Mouse (Mus musculus) kidney, embryonic 15.5 days (tissue): Measurements from ENCODE around the gene Zfp606. TPM values are rescaled to one million over a fixed set of nuclear protein-coding genes. Genes with fewer than 3 reads are reported as not detected.

Experiments
- ATAC-seq: fragments of 200-750 bp; cut with Nextera tagmentation; replicated peaks from 2 replicates; pipeline ENCODE4 v1.8.0; 2017; ENCODE audit warnings: moderate TSS enrichment; ENCODE audit not compliant: low FRiP score
- H3K27ac ChIP-seq: fragments of 300-500 bp; sonication (generic); 2 replicates; pipeline ENCODE4 v1.5.1; 2015; ENCODE audit warnings: mild to moderate bottlenecking, inconsistent platforms
- H3K27me3 ChIP-seq: fragments of 300-500 bp; sonication (generic); 2 replicates; pipeline ENCODE4 v1.6.1; 2015; ENCODE audit warnings: inconsistent platforms
- H3K36me3 ChIP-seq: fragments of 300-500 bp; sonication (generic); 2 replicates; pipeline ENCODE4 v1.6.1; 2015; ENCODE audit warnings: inconsistent platforms
- H3K4me1 ChIP-seq: fragments of 300-500 bp; sonication (generic); 2 replicates; pipeline ENCODE4 v1.6.1; 2015; ENCODE audit warnings: inconsistent platforms
- H3K4me2 ChIP-seq: fragments of 300-500 bp; sonication (generic); 2 replicates; pipeline ENCODE4 v1.6.1; 2015; ENCODE audit warnings: moderate library complexity, mild to moderate bottlenecking, inconsistent platforms
- H3K4me3 ChIP-seq: fragments of 300-500 bp; sonication (generic); replicated peaks from 2 replicates; pipeline ENCODE4 v1.5.1; 2015; ENCODE audit warnings: mild to moderate bottlenecking, inconsistent platforms
- H3K9ac ChIP-seq: fragments of 300-500 bp; sonication (generic); 2 replicates; pipeline ENCODE4 v1.6.1; 2015; ENCODE audit warnings: mild to moderate bottlenecking, inconsistent platforms
- H3K9me3 ChIP-seq: fragments of 300-500 bp; sonication (generic); replicated peaks from 2 replicates; pipeline ENCODE4 v1.6.1; 2016; ENCODE audit warnings: inconsistent platforms
- WGBS: fragments of 180-500 bp; shearing (Covaris S2); methylation state at CpG from one replicate; pipeline ENCODE4 v1.1.7; 2015; ENCODE audit warnings: mixed read lengths; 5-methylcytosine and 5-hydroxymethylcytosine counted together
- polyA plus RNA-seq: library from polyadenylated mRNA; unstranded; fragments of >200 nt; fragmentation: Nextera tagmentation; extraction: Ambion mirVana; gene quantifications from 2 replicates; pipeline ENCODE4 v1.2.1, GENCODE M21; 2015

Zfp606 gene
- 25.8 and 26.1 TPM in 2 replicates for polyA plus RNA-seq

DNA sequence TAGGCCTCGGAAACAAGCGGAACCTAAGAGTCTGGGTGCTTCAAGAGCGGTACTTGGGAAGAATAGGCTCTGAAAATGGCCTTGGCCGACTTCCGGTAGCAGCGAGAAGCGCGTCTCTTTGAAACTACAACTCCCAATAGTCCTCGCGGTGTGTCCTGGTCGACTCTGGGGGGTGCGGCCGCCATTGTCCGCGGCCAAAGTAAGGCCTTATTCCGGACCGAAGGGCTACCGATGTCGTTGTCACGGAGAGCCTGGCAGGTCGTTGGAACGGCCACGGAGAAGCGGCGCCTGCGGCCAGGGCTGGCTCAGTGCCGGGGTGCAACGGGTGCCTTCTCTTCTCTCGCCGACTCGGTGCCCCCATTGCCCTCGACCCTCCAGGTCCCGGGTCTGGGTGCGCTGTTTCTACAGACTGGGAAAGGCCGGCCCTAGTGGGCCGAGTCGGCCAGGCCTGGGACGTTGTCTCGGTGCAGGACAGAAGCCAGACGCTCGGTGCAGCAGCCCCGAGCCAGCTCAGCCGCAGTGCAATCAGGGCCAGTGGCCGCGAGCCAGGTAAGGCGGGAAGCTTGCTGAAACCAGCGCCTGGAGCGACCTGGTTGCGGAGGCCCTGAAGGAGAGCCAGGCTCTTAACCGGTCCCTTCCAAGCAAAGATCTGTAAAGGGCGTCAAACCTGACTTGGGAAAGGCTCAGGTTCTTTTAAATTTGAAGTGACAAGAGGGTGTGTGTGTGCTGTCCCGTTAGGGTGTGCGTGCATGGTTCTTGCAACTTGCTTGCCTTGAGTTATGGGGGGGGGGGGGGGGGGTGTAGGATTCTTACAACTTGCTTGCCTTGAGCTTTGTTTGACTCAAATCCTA lies at the start of gene Zfp606:
Gene Zfp606 (plus strand): TSS at position 136 of the 851 bp plus-strand sequence.
- peaks cover 11% of the 10 kb centered on the region; the same call in 1 of the 2 replicates for H3K9me3 ChIP-seq
- under 1% methylated on average over 53 of the region's 53 CpGs for WGBS
- H3K9ac ChIP-seq, result peak within 1 kb of the TSS; percentile 98
- H3K4me2 ChIP-seq, result peak within 1 kb of the TSS; percentile 56
- peak; percentile 99 for ATAC-seq
- peak within 1 kb of the TSS; percentile 77 for H3K4me3 ChIP-seq
- H3K27me3 ChIP-seq, result no peaks in the 10 kb centered on the region
- peaks cover 5% of the 10 kb centered on the region; the same call in 1 of the 2 replicates for H3K4me1 ChIP-seq
- H3K36me3 ChIP-seq, result peaks cover 33% of the 10 kb centered on the region
- peak within 1 kb of the TSS; percentile 87 for H3K27ac ChIP-seq

GRCm38 (mm10) chr7:12479009-12479346 lies 885 bp downstream of the Zfp606 start:
- H3K9me3 ChIP-seq, result peaks cover 11% of the 10 kb centered on the region; the same call in 1 of the 2 replicates
- no peaks in the 10 kb centered on the region for H3K27me3 ChIP-seq
- peaks cover 5% of the 10 kb centered on the region; the same call in 1 of the 2 replicates for H3K4me1 ChIP-seq
- peak overlapping the region; percentile 56 for H3K4me2 ChIP-seq
- WGBS, result 3% methylated on average over 7 of the region's 8 CpGs
- no peak overlapping the region; the same call in 1 of the 2 replicates for H3K27ac ChIP-seq
- peak overlapping the region; percentile 98 for H3K9ac ChIP-seq
- H3K36me3 ChIP-seq, result peaks cover 39% of the 10 kb centered on the region
- ATAC-seq, result no peak; the same call in 1 of the 2 replicates
- H3K4me3 ChIP-seq, result peak overlapping the region; percentile 77

- peak overlapping the region; percentile 98; the same call in 1 of the 2 replicates for H3K9ac ChIP-seq
- 82% methylated on average over 4 of the region's 4 CpGs for WGBS
Measured at GRCm38 (mm10) chr7:12479525-12479924, 1.4 kb downstream of the Zfp606 start.

DNA sequence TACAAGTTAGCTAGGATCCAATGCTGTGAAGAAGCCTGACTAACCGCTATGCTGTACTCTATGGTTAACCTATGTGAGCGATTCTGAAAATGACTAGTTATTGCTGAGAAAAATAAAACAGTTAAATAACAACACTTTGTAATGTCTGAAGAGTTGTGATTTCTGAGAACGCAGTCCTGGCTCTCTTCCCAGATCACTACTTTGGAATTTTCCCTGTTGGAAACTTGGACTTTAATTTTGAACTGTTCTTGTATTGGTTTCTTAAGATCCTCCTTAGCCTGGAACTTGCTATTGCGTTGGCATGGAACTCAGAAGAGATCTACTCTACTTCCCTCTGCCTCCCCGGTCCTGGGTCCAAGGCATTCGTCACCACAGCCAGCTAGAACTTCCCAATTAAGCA lies 5.7 kb downstream of the Zfp606 start:
- Histone ChIP-seq H3K4me1 (peaks cover 5% of the 10 kb centered on the region; the same call in 1 of the 2 replicates), H3K9me3 (peaks cover 39% of the 10 kb centered on the region), H3K9ac (no peak overlapping the region), H3K4me3 (no peak overlapping the region), H3K36me3 (peaks cover 87% of the 10 kb centered on the region), H3K4me2 (no peak overlapping the region), H3K27me3 (no peaks in the 10 kb centered on the region), H3K27ac (no peak overlapping the region)
- 94% methylated on average over 6 of the region's 6 CpGs for WGBS
- ATAC-seq, result no peak

More at GRCm38 (mm10) chr7:12479525-12479924, 1.4 kb downstream of the Zfp606 start:
- Histone ChIP-seq H3K27ac (no peak overlapping the region), H3K4me3 (peak overlapping the region; percentile 77), H3K4me2 (peak overlapping the region; percentile 56), H3K9me3 (peaks cover 11% of the 10 kb centered on the region; the same call in 1 of the 2 replicates), H3K4me1 (peaks cover 5% of the 10 kb centered on the region; the same call in 1 of the 2 replicates), H3K36me3 (peaks cover 44% of the 10 kb centered on the region), H3K27me3 (no peaks in the 10 kb centered on the region)
- ATAC-seq, result no peak

DNA sequence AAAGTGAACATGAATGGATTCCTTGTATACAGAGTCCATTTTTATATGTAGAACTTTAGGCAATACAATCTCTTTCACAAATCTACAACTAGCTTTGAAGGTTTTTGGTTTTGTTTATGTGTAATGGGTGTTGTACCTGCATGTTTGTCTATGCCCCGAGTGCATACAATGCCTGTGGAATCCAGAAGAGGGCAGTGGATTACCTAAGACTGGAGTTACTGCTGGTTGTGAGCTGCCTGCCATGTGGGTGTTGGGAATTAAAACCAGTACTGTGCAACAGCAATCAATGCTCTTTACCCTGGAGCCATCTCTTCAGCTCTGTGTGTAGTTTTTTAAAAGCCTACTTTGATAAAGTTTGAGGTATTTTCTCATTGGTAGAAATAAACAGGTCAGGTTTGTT lies 7.9 kb downstream of the Zfp606 start:
- H3K9me3 ChIP-seq, result peaks cover 50% of the 10 kb centered on the region
- 98% methylated on average over 1 of the region's 1 CpGs for WGBS
- ATAC-seq, result no peak

DNA sequence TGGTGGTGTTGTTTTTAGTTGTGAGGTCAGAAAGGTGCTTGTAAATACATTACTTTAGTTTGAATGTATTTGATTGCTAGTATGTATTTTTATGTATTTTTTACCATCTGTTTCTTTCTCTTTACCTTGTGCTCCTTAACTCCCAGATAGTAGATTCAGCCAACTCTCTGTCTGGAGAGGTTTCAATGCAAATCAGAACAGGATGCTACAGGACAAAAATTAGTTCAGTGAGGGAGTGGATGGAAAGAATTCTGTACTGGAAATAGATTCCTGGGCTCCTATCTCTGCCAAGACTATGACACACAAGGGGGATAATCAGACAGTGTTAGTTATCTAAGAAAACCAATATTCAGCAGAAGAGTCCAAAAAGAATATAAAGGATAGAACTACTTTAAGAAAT lies 8.6 kb downstream of the Zfp606 start:
- no peak overlapping the region for H3K9ac ChIP-seq
- peaks cover 56% of the 10 kb centered on the region for H3K9me3 ChIP-seq
- H3K4me1 ChIP-seq, result no peaks in the 10 kb centered on the region
- H3K27ac ChIP-seq, result no peak overlapping the region
- ATAC-seq, result no peak
- H3K4me2 ChIP-seq, result no peak overlapping the region
- peaks cover 99% of the 10 kb centered on the region for H3K36me3 ChIP-seq
- no peak overlapping the region for H3K4me3 ChIP-seq
- no peaks in the 10 kb centered on the region for H3K27me3 ChIP-seq

More for the DNA sequence above, 7.9 kb downstream of the Zfp606 start:
- H3K27me3 ChIP-seq, result no peaks in the 10 kb centered on the region
- no peaks in the 10 kb centered on the region for H3K4me1 ChIP-seq
- no peak overlapping the region for H3K27ac ChIP-seq
- H3K4me2 ChIP-seq, result no peak overlapping the region
- H3K4me3 ChIP-seq, result no peak overlapping the region
- H3K36me3 ChIP-seq, result peaks cover 99% of the 10 kb centered on the region
- H3K9ac ChIP-seq, result no peak overlapping the region

DNA sequence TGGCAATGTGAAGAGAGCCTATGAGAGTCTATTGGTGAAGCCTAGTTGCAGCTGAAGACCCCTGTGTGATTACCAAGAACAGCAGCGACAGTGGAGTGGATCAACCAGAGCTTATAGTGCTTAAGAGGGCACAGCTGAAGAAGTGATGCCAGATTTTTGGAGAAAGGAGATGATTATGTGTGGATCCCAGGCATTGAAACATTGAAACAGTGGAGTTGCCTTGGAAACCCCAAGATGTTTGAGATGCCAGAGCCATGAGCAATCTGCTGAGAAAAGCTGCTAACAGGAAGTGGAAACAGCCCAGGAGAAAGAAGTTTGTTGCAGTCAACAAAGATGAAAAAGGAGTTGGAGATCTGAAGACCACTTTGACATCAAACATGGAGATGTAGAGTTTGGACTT lies 32.8 kb downstream of the Zfp606 start:
- ATAC-seq, result no peak
- H3K9me3 ChIP-seq, result no peaks in the 10 kb centered on the region
- H3K4me2 ChIP-seq, result no peak overlapping the region
- H3K4me3 ChIP-seq, result no peak overlapping the region
- 79% methylated on average over 1 of the region's 1 CpGs for WGBS
- no peaks in the 10 kb centered on the region for H3K36me3 ChIP-seq
- H3K27ac ChIP-seq, result no peak overlapping the region
- H3K27me3 ChIP-seq, result no peaks in the 10 kb centered on the region
- H3K9ac ChIP-seq, result no peak overlapping the region
- H3K4me1 ChIP-seq, result no peaks in the 10 kb centered on the region

DNA sequence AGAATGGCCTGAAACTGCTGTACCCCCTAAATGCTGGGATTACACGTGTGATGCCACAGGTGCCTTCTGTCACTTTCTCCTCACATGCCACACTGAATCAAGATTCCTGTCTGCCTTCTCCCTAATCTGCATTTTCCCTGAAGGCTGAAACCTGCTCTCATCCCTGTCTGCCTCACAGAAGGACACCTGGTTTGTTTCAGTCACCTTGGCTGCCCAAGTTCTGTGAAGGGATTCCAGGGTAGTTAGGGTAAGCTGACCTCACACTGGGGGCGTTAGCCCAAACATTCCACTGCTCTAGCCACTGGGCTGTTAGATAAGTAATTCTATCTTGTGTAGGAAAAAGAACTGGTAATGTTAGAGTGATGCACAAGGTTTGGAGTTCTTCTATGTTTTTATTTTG lies 34.1 kb downstream of the Zfp606 start, which contains the start of gene 2900092C05Rik:
Gene 2900092C05Rik (plus strand): TSS at position 301 of the 400 bp plus-strand sequence.
- 46% methylated on average over 2 of the region's 2 CpGs for WGBS
- H3K9ac ChIP-seq, result no peak within 1 kb of the TSS
- H3K4me1 ChIP-seq, result no peaks in the 10 kb centered on the region
- H3K27me3 ChIP-seq, result no peaks in the 10 kb centered on the region
- H3K4me3 ChIP-seq, result no peak within 1 kb of the TSS
- no peak for ATAC-seq
- H3K4me2 ChIP-seq, result no peak within 1 kb of the TSS
- no peaks in the 10 kb centered on the region for H3K36me3 ChIP-seq
- H3K9me3 ChIP-seq, result no peaks in the 10 kb centered on the region
- H3K27ac ChIP-seq, result no peak within 1 kb of the TSS

Other genes starting within 250 kb of the Zfp606 start
- gene Vmn1r81, start 210.0 kb upstream of the Zfp606 start, polyA plus RNA-seq, result not detected in 2 replicates
- not detected in 2 replicates for gene Vmn1r82, start 177.9 kb upstream of the Zfp606 start, polyA plus RNA-seq
- not detected in 2 replicates for gene Vmn1r83, start 148.8 kb upstream of the Zfp606 start, polyA plus RNA-seq
- not detected in 2 replicates for gene Vmn1r84, start 109.0 kb upstream of the Zfp606 start, polyA plus RNA-seq
- gene Zfp551, start 55.5 kb upstream of the Zfp606 start, polyA plus RNA-seq, result 3.0 and 3.8 TPM in 2 replicates
- not detected in 2 replicates for gene 2900092C05Rik, start 34.2 kb downstream of the Zfp606 start, polyA plus RNA-seq
- 0.01 TPM in 1 of 2 replicates, not detected in the other for gene Vmn2r53, start 130.5 kb downstream of the Zfp606 start, polyA plus RNA-seq
- not detected in 2 replicates for gene Vmn2r54, start 162.0 kb downstream of the Zfp606 start, polyA plus RNA-seq
- not detected in 2 replicates for gene Vmn2r55, start 206.7 kb downstream of the Zfp606 start, polyA plus RNA-seq